Mouse (Mus musculus) limb, embryonic 10.5 days (tissue): ENCODE data around the gene Id3. TPM values are rescaled to one million over a fixed set of nuclear protein-coding genes. Genes with fewer than 3 reads are reported as not detected.

Experiments used
- DNase-seq: peaks from one replicate; pipeline ENCODE4 v3.0.0-alpha.2; 2017; ENCODE audit warnings: low spot score
- H3K27ac ChIP-seq: fragments of 300-500 bp; sonication (generic); 2 replicates; pipeline ENCODE4 v1.5.1; 2016; ENCODE audit warnings: mild to moderate bottlenecking
- H3K27me3 ChIP-seq: fragments of 300-500 bp; sonication (generic); 2 replicates; pipeline ENCODE4 v1.6.1; 2016; ENCODE audit warnings: low read depth, mild to moderate bottlenecking; ENCODE audit not compliant: poor library complexity, severe bottlenecking
- H3K36me3 ChIP-seq: fragments of 300-500 bp; sonication (generic); 2 replicates; pipeline ENCODE4 v1.6.1; 2016; ENCODE audit warnings: mild to moderate bottlenecking, moderate library complexity
- H3K4me1 ChIP-seq: fragments of 300-500 bp; sonication (generic); 2 replicates; pipeline ENCODE4 v1.6.1; 2016
- H3K4me3 ChIP-seq: fragments of 300-500 bp; sonication (generic); 2 replicates; pipeline ENCODE4 v1.5.1; 2016; ENCODE audit warnings: mild to moderate bottlenecking, moderate library complexity
- H3K9me3 ChIP-seq: fragments of 300-500 bp; sonication (generic); replicated peaks from 2 replicates; pipeline ENCODE4 v1.6.1; 2016; ENCODE audit warnings: mild to moderate bottlenecking
- WGBS: fragments of 180-500 bp; shearing (Covaris S2); methylation state at CpG from one replicate; pipeline ENCODE4 v1.1.7; 2016; 5-methylcytosine and 5-hydroxymethylcytosine counted together
- polyA plus RNA-seq: library from polyadenylated mRNA; unstranded; fragments of >200 nt; fragmentation: Nextera tagmentation; extraction: Ambion mirVana; gene quantifications from 2 replicates; pipeline ENCODE4 v1.2.1, GENCODE M21; 2016

The Id3 gene
- polyA plus RNA-seq, 1 experiment from 2014 or later = 475 TPM

- peak overlapping the region; percentile 75 for H3K27ac ChIP-seq
- 8% methylated on average over 5 of the region's 5 CpGs for WGBS
Observed at GRCm38 (mm10) chr4:136159802-136160397, 16.6 kb downstream of the Id3 start.

DNA sequence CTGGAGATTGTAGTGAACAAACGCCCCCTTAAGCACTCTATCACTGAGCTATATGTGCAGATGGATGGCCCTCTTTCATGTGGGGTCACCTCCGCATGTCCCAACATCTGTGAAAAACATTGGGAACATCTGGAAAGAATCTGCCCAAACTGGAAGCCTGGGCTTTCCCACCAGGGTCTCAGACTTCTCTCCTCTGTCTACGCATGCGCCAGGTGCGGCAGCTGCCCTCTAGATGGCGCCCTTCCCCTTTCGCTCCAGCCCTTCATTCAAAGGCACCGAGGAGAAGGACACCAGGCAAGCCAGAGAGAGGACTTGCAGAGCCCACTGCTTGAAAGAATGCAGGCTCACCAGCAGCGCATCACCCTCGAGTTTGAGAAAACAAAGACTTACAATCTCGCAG is 20.2 kb downstream of the Id3 start:
- no peaks in the 10 kb centered on the region for H3K9me3 ChIP-seq
- 2% methylated on average over 11 of the region's 11 CpGs for WGBS
- H3K27me3 ChIP-seq = no peaks in the 10 kb centered on the region
- no peaks in the 10 kb centered on the region for H3K36me3 ChIP-seq
- peaks cover 20% of the 10 kb centered on the region for H3K4me1 ChIP-seq
- H3K27ac ChIP-seq = peak overlapping the region; percentile 6; the same call in 1 of the 2 replicates
- peak; percentile 97 for DNase-seq
- H3K4me3 ChIP-seq = no peak overlapping the region

More at GRCm38 (mm10) chr4:136159802-136160397, 16.6 kb downstream of the Id3 start:
- Histone ChIP-seq H3K9me3 (no peaks in the 10 kb centered on the region), H3K36me3 (no peaks in the 10 kb centered on the region), H3K27me3 (no peaks in the 10 kb centered on the region), H3K4me3 (no peak overlapping the region), H3K4me1 (peaks cover 25% of the 10 kb centered on the region)
- peak; percentile 90 for DNase-seq

GRCm38 (mm10) chr4:136164981-136165380 is 21.7 kb downstream of the Id3 start:
- 74% methylated on average over 8 of the region's 8 CpGs for WGBS

DNA sequence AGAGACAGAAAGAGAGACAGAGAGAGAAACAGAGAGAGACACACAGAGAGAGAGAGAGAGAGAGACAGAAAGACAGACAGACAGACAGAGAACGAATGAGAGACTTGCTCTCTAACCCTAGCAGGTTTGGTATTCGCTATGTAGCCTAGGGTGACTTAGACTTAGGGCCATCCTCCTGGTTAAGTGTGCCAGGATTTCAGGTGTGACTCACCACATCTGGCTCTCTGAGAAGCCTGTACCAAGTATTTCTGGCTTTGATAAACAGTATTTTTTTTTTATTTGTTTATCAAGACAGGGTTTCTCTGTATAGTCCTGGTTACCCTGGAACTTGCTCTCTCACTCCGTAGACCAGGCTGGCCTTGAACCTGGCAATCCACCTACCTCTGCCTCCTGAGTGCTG is 24.4 kb downstream of the Id3 start:
- H3K4me1 ChIP-seq = peaks cover 14% of the 10 kb centered on the region
- H3K27ac ChIP-seq = no peak overlapping the region
- 82% methylated on average over 3 of the region's 3 CpGs for WGBS
- DNase-seq = no peak
- no peaks in the 10 kb centered on the region for H3K27me3 ChIP-seq
- H3K9me3 ChIP-seq = no peaks in the 10 kb centered on the region
- H3K36me3 ChIP-seq = no peaks in the 10 kb centered on the region
- H3K4me3 ChIP-seq = no peak overlapping the region

More at GRCm38 (mm10) chr4:136164981-136165380, 21.7 kb downstream of the Id3 start:
- no peak overlapping the region for H3K27ac ChIP-seq
- H3K9me3 ChIP-seq = no peaks in the 10 kb centered on the region
- peaks cover 12% of the 10 kb centered on the region for H3K4me1 ChIP-seq
- H3K4me3 ChIP-seq = no peak overlapping the region
- H3K36me3 ChIP-seq = no peaks in the 10 kb centered on the region
- no peaks in the 10 kb centered on the region for H3K27me3 ChIP-seq
- no peak for DNase-seq

- Histone ChIP-seq H3K4me3 (no peak overlapping the region), H3K27me3 (no peaks in the 10 kb centered on the region), H3K4me1 (peaks cover 38% of the 10 kb centered on the region), H3K9me3 (no peaks in the 10 kb centered on the region), H3K36me3 (peaks cover 9% of the 10 kb centered on the region; the same call in 1 of the 2 replicates), H3K27ac (no peak overlapping the region)
- no peak for DNase-seq
- WGBS = 74% methylated on average over 4 of the region's 4 CpGs
Observed at GRCm38 (mm10) chr4:136170401-136170800, 27.1 kb downstream of the Id3 start.

GRCm38 (mm10) chr4:136171455-136171854 is 28.2 kb downstream of the Id3 start:
- WGBS = 30% methylated on average over 12 of the region's 12 CpGs
- Histone ChIP-seq H3K27ac (peak overlapping the region; percentile 90), H3K36me3 (peaks cover 11% of the 10 kb centered on the region; the same call in 1 of the 2 replicates), H3K9me3 (no peaks in the 10 kb centered on the region), H3K4me3 (peak overlapping the region; percentile 69), H3K27me3 (no peaks in the 10 kb centered on the region), H3K4me1 (peaks cover 49% of the 10 kb centered on the region)
- DNase-seq = no peak

DNA sequence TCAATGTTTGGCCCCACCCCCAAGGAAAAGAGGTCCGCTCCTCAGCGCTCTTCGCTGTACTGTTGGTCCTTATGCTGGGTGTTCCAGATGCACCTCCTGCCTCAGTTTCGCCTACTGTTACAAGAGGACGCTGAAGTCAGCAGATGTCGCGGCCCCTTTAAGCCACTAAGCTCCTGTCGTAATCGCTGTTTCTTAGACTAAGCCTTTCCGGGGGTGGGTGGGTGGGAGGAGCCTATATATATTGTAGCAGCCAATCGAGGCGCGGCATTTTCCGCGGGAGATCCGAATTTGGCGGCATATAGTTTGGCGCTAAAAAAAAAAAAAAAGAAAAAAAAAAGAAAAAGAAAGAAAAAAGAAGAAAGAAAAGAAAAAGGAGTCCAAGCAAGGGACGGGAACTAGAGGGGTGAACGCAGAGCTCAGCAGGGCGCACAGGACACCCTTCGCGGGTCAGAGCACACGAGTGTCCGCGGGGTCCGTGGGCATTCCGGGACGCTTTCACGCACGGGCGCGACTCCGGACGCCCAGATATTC is 28.8 kb downstream of the Id3 start, which contains the start of gene E2f2:
TSS of gene E2f2 (plus strand) at position 384 of the 531 bp plus-strand sequence.
- WGBS = under 1% methylated on average over 35 of the region's 35 CpGs
- Histone ChIP-seq H3K36me3 (peaks cover 11% of the 10 kb centered on the region; the same call in 1 of the 2 replicates), H3K4me1 (peaks cover 55% of the 10 kb centered on the region), H3K27ac (peak within 1 kb of the TSS; percentile 90), H3K4me3 (peak within 1 kb of the TSS; percentile 69), H3K27me3 (no peaks in the 10 kb centered on the region), H3K9me3 (no peaks in the 10 kb centered on the region)
- peak; percentile 78 for DNase-seq

- Histone ChIP-seq H3K27ac (peak overlapping the region; percentile 90), H3K9me3 (no peaks in the 10 kb centered on the region), H3K4me3 (peak overlapping the region; percentile 69), H3K4me1 (peaks cover 61% of the 10 kb centered on the region), H3K36me3 (peaks cover 11% of the 10 kb centered on the region; the same call in 1 of the 2 replicates), H3K27me3 (no peaks in the 10 kb centered on the region)
- under 1% methylated on average over 67 of the region's 67 CpGs for WGBS
- DNase-seq = peak; percentile 72
Observed at GRCm38 (mm10) chr4:136172542-136173209, 29.4 kb downstream of the Id3 start.

- peak; percentile 67 for DNase-seq
- H3K27me3 ChIP-seq = no peaks in the 10 kb centered on the region
- peak overlapping the region; percentile 69 for H3K4me3 ChIP-seq
- peak overlapping the region; percentile 90 for H3K27ac ChIP-seq
- 3% methylated on average over 14 of the region's 14 CpGs for WGBS
- H3K4me1 ChIP-seq = peaks cover 67% of the 10 kb centered on the region
- H3K36me3 ChIP-seq = peaks cover 14% of the 10 kb centered on the region; the same call in 1 of the 2 replicates
- H3K9me3 ChIP-seq = no peaks in the 10 kb centered on the region
Observed at GRCm38 (mm10) chr4:136173210-136173715, 30.0 kb downstream of the Id3 start.

- no peak for DNase-seq
- Histone ChIP-seq H3K9me3 (no peaks in the 10 kb centered on the region), H3K27ac (peak overlapping the region; percentile 30), H3K27me3 (no peaks in the 10 kb centered on the region), H3K4me1 (peaks cover 69% of the 10 kb centered on the region), H3K36me3 (peaks cover 16% of the 10 kb centered on the region; the same call in 1 of the 2 replicates), H3K4me3 (peak overlapping the region; percentile 69)
- 76% methylated on average over 13 of the region's 13 CpGs for WGBS
Observed at GRCm38 (mm10) chr4:136174216-136175193, 31.2 kb downstream of the Id3 start.

DNA sequence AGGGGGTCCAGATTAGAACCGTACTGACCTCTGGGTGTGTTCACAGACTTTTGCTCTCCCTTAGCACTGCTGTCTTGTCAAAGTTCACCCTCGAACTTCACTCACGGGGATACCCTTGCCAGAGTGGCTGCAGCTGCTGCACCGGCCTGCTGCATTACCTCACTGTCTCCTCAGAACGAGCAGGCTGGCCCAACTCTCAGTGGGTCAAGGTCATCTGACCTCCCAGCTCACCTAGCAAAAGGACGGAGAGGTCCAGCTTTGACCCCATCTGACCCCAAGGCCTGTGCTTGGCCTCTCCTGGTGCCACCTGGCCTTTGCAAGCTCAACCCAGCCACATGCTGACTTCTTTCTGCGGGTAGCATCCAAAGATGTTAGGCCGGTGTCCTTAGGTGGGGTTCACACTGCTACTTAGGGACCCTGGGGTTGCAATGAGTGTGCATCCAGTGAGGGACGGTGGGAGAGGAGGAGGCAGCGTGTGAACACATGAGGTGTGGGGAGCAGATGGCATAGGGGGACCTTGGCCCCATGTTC is 32.8 kb downstream of the Id3 start:
- DNase-seq = no peak
- peaks cover 22% of the 10 kb centered on the region; the same call in 1 of the 2 replicates for H3K36me3 ChIP-seq
- no peaks in the 10 kb centered on the region for H3K9me3 ChIP-seq
- peaks cover 81% of the 10 kb centered on the region for H3K4me1 ChIP-seq
- H3K27ac ChIP-seq = 0 out of 2 replicates have a peak overlapping the region, but pooled peaks have one; percentile 10
- WGBS = 75% methylated on average over 10 of the region's 10 CpGs
- 0 out of 2 replicates have a peak, but pooled peaks cover 6% of the 10 kb centered on the region for H3K27me3 ChIP-seq
- no peak overlapping the region for H3K4me3 ChIP-seq

- Histone ChIP-seq H3K9me3 (no peaks in the 10 kb centered on the region), H3K4me3 (no peak overlapping the region), H3K4me1 (peaks cover 81% of the 10 kb centered on the region), H3K36me3 (peaks cover 22% of the 10 kb centered on the region; the same call in 1 of the 2 replicates), H3K27me3 (0 out of 2 replicates have a peak, but pooled peaks cover 8% of the 10 kb centered on the region), H3K27ac (peak overlapping the region; percentile 56; the same call in 1 of the 2 replicates)
- 41% methylated on average over 8 of the region's 8 CpGs for WGBS
- DNase-seq = no peak
Observed at GRCm38 (mm10) chr4:136177244-136177611, 33.9 kb downstream of the Id3 start.
